Mouse (Mus musculus) forebrain, embryonic 16.5 days (tissue): ENCODE measurements at regions not wholly inside any gene's neighbourhood (a gene's known extent, or its start where the extent isn't known, plus 50 kb on each side); places are given as distances from the start of the nearest gene placed in this dataset.

Experiments used
- ATAC-seq: fragments of 200-750 bp; cut with Nextera tagmentation; 2 replicates; pipeline ENCODE4 v1.8.0; 2017; ENCODE audit warnings: mild to moderate bottlenecking, moderate library complexity
- H3K27ac ChIP-seq: fragments of 300-500 bp; sonication (generic); 2 replicates; pipeline ENCODE4 v1.5.1; 2014; ENCODE audit warnings: low read length, control low read depth
- H3K27me3 ChIP-seq: fragments of 300-500 bp; sonication (generic); replicated peaks from 2 replicates; pipeline ENCODE4 v1.6.1; 2014; ENCODE audit warnings: low read length; ENCODE audit not compliant: control insufficient read depth, insufficient read depth
- H3K36me3 ChIP-seq: fragments of 300-500 bp; sonication (generic); 2 replicates; pipeline ENCODE4 v1.6.1; 2014; ENCODE audit not compliant: control insufficient read depth, insufficient read depth
- H3K4me1 ChIP-seq: fragments of 300-500 bp; sonication (generic); replicated peaks from 2 replicates; pipeline ENCODE4 v1.6.1; 2014; ENCODE audit warnings: low read length; ENCODE audit not compliant: control insufficient read depth, insufficient read depth
- H3K4me2 ChIP-seq: fragments of 300-500 bp; sonication (generic); 2 replicates; pipeline ENCODE4 v1.6.1; 2014; ENCODE audit warnings: mild to moderate bottlenecking, low read length, control low read depth
- H3K4me3 ChIP-seq: fragments of 300-500 bp; sonication (generic); replicated peaks from 2 replicates; pipeline ENCODE4 v1.5.1; 2014; ENCODE audit warnings: mild to moderate bottlenecking, low read length, control low read depth
- H3K9ac ChIP-seq: fragments of 300-500 bp; sonication (generic); replicated peaks from 2 replicates; pipeline ENCODE4 v1.6.1; 2014; ENCODE audit warnings: low read depth, low read length, control low read depth
- H3K9me3 ChIP-seq: fragments of 300-500 bp; sonication (generic); 2 replicates; pipeline ENCODE4 v1.6.1; 2016; ENCODE audit warnings: low read length; ENCODE audit not compliant: control insufficient read depth
- WGBS: fragments of 180-500 bp; shearing (Covaris S2); extraction: QIAGEN DNeasy Blood & Tissue Kit; methylation state at CpG from one replicate; pipeline ENCODE4 v1.1.7; 2014; 5-methylcytosine and 5-hydroxymethylcytosine counted together

DNA sequence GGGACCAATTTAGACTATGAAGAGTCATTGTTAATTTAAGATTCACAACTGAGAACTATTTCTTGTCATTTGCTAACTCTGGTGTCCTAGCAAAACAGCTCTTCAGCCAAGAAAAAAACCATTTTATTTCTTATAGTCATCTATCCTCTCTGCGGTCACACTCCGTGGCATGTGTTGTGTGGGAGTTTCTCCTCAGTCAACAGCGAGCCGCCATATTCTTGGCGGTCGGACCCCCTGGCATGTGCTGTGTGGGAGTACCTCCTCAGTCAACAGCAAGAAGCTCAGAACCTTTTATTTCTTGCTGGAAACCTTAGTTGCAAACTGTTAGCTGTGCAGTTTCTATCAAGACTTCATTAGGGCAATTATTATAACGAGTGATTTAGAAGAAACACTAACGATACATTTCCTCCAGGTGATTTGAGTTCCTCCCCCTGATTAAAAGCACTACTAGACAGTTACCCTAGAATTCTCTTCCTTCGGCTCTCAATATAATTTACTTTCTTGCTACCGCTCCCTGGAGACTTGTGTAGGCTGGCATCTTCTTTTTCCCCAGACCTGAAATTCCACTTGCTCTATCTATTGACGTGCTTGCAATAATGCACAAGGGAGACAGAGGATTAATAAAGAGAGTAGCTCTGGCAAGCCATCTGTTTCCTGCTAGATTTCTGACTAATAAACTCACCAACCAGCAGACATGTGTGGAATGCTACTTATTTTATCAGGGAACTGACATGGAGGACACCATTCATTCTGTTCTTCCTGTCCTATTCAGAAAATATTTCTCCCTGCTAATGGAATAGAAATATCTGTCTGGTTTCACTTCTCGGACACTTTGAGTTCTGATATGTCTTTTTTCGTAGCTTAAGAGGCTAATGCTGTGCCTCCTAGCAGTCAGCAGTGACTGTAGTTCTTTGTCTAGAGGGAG is 359.5 kb downstream of the Ice1 start:
- Histone ChIP-seq H3K4me1 (peaks cover 10% of the 10 kb centered on the region), H3K27me3 (no peaks in the 10 kb centered on the region), H3K9me3 (no peaks in the 10 kb centered on the region), H3K4me2 (no peak overlapping the region), H3K9ac (no peak overlapping the region), H3K4me3 (no peak overlapping the region), H3K27ac (0 out of 2 replicates have a peak overlapping the region, but pooled peaks have one; percentile 0), H3K36me3 (no peaks in the 10 kb centered on the region)
- ATAC-seq: peak; percentile 65
- 59% methylated on average over 13 of the region's 13 CpGs for WGBS

DNA sequence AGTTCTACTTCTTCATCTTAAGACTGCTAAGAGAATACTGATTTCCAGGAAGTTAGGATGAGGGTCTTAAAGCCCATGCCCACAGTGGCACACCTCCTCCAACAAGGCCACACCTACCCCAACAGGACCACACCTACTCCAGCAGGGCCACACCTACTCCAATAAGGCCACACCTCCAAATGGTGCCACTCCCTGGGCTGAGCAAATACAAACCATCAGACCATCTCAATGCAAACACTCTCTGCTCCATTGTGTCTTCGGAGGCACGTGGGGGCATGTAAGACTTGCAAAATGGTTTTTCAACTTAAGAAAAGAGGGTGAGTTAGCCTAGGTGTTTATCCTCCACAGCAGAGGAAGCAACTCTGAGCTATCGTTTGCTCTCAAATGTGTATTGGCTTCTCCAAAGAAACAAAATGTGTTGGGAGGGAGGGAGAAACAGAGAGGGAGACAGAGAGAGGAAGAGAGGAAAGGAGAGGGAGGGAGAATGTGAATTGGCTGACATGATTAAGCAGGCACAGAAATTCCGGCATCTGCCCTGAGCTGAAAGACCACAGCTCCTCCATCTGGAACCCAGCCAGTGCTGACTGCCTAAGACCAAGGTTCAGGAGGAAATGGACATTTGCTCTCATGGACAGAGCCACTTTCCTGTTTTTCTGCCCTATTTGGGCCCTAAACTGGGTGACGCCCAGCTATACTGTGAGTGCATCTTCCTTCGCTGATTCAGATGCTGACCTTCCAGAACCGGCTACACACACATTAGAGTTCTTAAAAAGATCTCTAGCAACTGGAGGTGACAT is 356.2 kb downstream of the Ice1 start:
- Histone ChIP-seq H3K36me3 (no peaks in the 10 kb centered on the region), H3K4me3 (no peak overlapping the region), H3K27me3 (no peaks in the 10 kb centered on the region), H3K9ac (no peak overlapping the region), H3K27ac (no peak overlapping the region), H3K4me2 (no peak overlapping the region), H3K4me1 (peaks cover 13% of the 10 kb centered on the region), H3K9me3 (no peaks in the 10 kb centered on the region)
- no peak for ATAC-seq
- WGBS: 86% methylated on average over 7 of the region's 7 CpGs

DNA sequence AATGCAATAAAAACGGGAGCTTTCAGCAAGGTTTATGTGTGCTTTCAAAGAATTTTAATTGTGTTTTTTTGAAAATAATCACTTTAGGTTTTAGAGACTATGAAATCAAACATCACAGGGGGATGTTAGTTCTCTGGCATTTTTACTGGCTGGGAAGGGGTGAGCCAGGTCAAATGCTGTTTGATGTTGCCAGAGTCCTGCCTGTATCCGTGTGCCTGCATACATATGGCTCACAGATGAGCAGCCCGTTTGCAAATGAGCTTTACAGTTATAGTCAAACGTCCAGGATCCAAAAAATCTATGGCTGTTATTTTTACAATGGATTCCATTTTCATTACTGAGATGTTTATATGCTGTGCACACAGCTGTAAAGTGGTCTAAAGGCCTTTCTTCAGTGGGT is 354.7 kb downstream of the Ice1 start:
- Histone ChIP-seq H3K4me3 (no peak overlapping the region), H3K4me2 (no peak overlapping the region), H3K36me3 (no peaks in the 10 kb centered on the region), H3K9ac (no peak overlapping the region), H3K9me3 (no peaks in the 10 kb centered on the region), H3K4me1 (peaks cover 13% of the 10 kb centered on the region), H3K27ac (no peak overlapping the region), H3K27me3 (no peaks in the 10 kb centered on the region)
- WGBS: 17% methylated on average over 4 of the region's 4 CpGs
- no peak for ATAC-seq

DNA sequence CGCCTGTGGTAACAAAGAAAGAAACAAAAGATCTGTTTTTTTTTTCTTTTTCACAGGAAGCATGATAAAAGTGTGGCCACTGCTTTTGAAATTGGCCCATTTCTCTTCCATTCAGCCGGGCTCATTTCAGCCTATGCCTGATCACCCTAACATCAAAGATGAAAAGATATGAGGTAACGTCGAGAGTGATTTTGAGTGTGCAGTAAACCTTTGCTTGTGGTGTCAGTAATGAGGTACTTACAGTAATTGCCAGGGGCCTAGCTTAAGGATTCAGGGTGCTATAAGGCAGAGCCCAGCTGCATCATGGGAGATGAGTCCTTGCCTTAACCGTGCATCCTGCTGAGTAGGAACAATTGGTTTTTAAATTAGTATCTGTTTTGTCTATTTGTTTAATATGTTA is 354.2 kb downstream of the Ice1 start:
- H3K36me3 ChIP-seq: no peaks in the 10 kb centered on the region
- H3K27ac ChIP-seq: no peak overlapping the region
- H3K9me3 ChIP-seq: no peaks in the 10 kb centered on the region
- 6% methylated on average over 5 of the region's 5 CpGs for WGBS
- peaks cover 12% of the 10 kb centered on the region for H3K4me1 ChIP-seq
- H3K27me3 ChIP-seq: no peaks in the 10 kb centered on the region
- H3K4me3 ChIP-seq: no peak overlapping the region
- no peak overlapping the region for H3K4me2 ChIP-seq
- H3K9ac ChIP-seq: no peak overlapping the region
- ATAC-seq: no peak

DNA sequence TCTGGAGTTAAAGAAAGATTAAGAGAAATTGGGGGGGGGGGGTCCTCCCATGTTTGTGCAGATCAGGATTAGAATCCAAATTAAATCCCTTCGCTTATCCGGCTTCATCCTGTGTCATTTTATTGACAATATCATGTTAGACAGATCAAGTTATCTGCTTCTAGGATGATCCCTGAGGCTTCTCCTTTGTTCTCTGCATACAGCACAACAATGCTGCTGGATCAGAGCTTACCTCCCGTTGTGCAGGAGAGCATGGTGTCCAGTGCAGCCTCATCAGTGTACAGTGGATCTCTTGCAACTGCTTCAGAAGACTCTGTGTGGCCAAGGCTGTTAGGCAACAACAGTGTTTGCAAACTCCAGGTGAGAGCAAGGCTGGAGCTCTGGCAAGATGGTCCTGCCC is 344.7 kb downstream of the Ice1 start:
- H3K4me1 ChIP-seq: no peaks in the 10 kb centered on the region
- H3K4me3 ChIP-seq: no peak overlapping the region
- no peaks in the 10 kb centered on the region for H3K9me3 ChIP-seq
- no peak for ATAC-seq
- no peak overlapping the region for H3K9ac ChIP-seq
- no peak overlapping the region for H3K27ac ChIP-seq
- H3K4me2 ChIP-seq: no peak overlapping the region
- H3K36me3 ChIP-seq: no peaks in the 10 kb centered on the region
- no peaks in the 10 kb centered on the region for H3K27me3 ChIP-seq
- WGBS: 59% methylated on average over 3 of the region's 3 CpGs

DNA sequence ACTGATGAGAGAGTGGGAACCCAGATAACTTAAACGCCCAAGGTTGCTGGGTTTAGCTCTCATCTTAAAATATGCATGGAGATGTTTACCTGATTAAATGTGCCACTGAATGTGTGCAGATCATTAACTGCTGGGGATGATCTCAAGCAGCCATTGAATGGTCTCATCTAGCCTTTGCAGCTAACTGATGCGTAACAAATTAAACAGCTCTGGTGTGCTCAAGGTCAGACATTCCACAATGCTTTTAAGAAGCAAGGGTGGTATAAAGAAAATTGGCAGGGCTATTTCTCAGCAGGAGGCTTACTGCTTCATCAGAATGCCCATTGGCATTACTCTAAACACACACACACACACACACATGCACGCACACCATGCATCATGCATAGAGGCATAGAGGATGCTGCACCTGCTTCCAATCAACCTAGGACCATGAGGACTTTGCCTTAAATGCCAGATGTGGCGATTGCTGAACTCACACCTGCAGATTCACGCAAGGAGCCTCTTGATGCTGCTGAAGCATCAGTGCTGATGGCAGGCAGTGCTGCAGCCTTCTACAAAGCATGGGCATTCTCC is 333.4 kb downstream of the Ice1 start:
- no peak overlapping the region for H3K4me2 ChIP-seq
- no peak for ATAC-seq
- no peak overlapping the region for H3K9ac ChIP-seq
- no peak overlapping the region for H3K27ac ChIP-seq
- H3K9me3 ChIP-seq: no peaks in the 10 kb centered on the region
- WGBS: 49% methylated on average over 5 of the region's 5 CpGs
- no peak overlapping the region for H3K4me3 ChIP-seq
- H3K36me3 ChIP-seq: no peaks in the 10 kb centered on the region
- no peaks in the 10 kb centered on the region for H3K27me3 ChIP-seq
- no peaks in the 10 kb centered on the region for H3K4me1 ChIP-seq

DNA sequence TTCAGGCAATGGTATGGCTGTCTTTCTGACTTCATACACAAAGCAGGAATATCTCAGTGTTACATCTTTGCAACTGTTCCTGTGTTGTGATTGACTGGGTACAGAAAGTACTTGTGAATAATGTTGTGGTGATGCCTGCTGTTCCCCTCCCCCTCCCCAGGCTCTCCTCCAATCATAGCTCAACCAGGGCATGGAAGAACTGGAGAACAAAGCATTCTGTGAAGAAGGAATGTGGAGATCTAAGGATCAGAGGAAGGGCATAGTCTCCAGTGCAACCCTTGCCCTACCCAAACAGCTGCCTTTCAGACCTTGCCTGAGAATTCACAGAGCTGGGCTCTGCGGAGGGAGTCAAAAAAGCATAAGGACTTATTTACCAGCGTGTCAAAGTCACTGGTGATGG is 326.9 kb downstream of the Ice1 start:
- Histone ChIP-seq H3K4me3 (no peak overlapping the region), H3K27ac (no peak overlapping the region), H3K4me2 (no peak overlapping the region), H3K27me3 (no peaks in the 10 kb centered on the region), H3K9ac (no peak overlapping the region), H3K36me3 (no peaks in the 10 kb centered on the region), H3K4me1 (peaks cover 3% of the 10 kb centered on the region; the same call in 1 of the 2 replicates), H3K9me3 (no peaks in the 10 kb centered on the region)
- ATAC-seq: no peak; the same call in 1 of the 2 replicates
- 56% methylated on average over 2 of the region's 2 CpGs for WGBS

DNA sequence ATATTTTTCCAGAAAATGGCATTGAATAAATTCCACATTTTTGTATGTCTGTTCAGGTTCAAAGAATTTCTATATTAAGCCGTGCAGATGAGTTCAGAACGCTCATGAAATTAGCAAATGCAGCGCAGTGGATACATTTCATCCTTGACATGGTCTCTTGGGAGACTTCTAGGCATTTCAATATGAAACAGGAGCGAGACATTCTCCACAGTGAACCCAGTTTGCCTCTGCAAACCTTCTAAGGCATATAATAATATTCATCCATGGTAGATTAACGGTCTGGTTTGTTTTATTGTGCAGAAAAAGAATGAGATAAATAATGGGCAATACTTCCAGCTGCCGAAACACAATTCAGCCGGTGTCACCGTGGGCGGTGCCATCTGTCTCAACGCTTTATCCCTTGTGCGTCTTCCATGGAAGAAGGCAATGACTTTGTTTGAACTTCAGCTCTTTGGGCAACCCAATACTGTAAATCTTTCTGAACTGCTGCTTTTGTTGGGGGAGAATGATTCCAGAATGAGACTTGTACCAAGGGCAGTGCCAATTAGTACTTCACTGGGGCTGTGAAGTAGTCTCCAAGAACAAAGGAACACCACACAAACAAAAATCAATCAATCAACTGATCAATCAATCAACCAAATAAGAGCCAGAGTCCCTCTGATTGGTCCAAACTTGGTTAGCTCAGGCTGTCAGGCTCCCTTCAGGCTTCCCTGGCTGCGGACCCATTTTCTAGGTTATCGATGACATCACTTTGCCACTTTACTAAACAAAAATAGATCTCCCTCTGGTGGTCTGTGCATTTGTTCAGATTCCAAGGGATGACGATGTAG is 326.0 kb downstream of the Ice1 start:
- H3K4me1 ChIP-seq: peaks cover 5% of the 10 kb centered on the region; the same call in 1 of the 2 replicates
- 77% methylated on average over 14 of the region's 14 CpGs for WGBS
- H3K27ac ChIP-seq: no peak overlapping the region
- H3K36me3 ChIP-seq: no peaks in the 10 kb centered on the region
- no peak overlapping the region for H3K9ac ChIP-seq
- H3K4me3 ChIP-seq: no peak overlapping the region
- H3K9me3 ChIP-seq: no peaks in the 10 kb centered on the region
- no peak overlapping the region for H3K4me2 ChIP-seq
- H3K27me3 ChIP-seq: no peaks in the 10 kb centered on the region
- ATAC-seq: no peak
